Mouse (Mus musculus): Measurements from ENCODE around the gene St3gal3. TPM values are rescaled to one million over a fixed set of nuclear protein-coding genes. Genes with fewer than 3 reads are reported as not detected.

Gene St3gal3
- polyA plus RNA-seq, 1 experiment from 2014 or later, result 7.3 TPM

GRCm38 (mm10) chr4:118157666-118158065 is 23.0 kb upstream of the St3gal3 start:
- peaks cover 56% of the 10 kb centered on the region for H3K36me3 ChIP-seq (ENCODE audit: control insufficient read depth, insufficient read depth, low read length)
- WGBS, result 91% methylated on average over 3 of the region's 3 CpGs
- H3K9ac ChIP-seq (ENCODE audit: low read length), result no peak overlapping the region

GRCm38 (mm10) chr4:118156559-118156958 is 21.8 kb upstream of the St3gal3 start:
- Histone ChIP-seq H3K4me1 (ENCODE audit: control insufficient read depth, insufficient read depth, low read length) (no peaks in the 10 kb centered on the region), H3K4me2 (ENCODE audit: low read depth, severe bottlenecking) (no peak overlapping the region), H3K4me3 (ENCODE audit: low read depth, low read length) (no peak overlapping the region), H3K27me3 (ENCODE audit: control insufficient read depth, insufficient read depth, low read length) (no peaks in the 10 kb centered on the region), H3K9me3 (ENCODE audit: control insufficient read depth, low read length) (no peaks in the 10 kb centered on the region), H3K27ac (replicated peaks; ENCODE audit: low read depth, low read length) (no peak overlapping the region), H3K36me3 (ENCODE audit: control insufficient read depth, insufficient read depth, low read length) (peaks cover 56% of the 10 kb centered on the region), H3K9ac (ENCODE audit: low read length) (no peak overlapping the region)
- DNase-seq (ENCODE audit: low spot score) (no peak), ATAC-seq (ENCODE audit: insufficient number of reproducible peaks, low FRiP score, low TSS enrichment, low read depth) (no peak)
- WGBS, result 94% methylated on average over 15 of the region's 15 CpGs

More at GRCm38 (mm10) chr4:118157666-118158065, 23.0 kb upstream of the St3gal3 start:
- H3K27me3 ChIP-seq (ENCODE audit: control insufficient read depth, insufficient read depth, low read length), result no peaks in the 10 kb centered on the region
- ATAC-seq (ENCODE audit: insufficient number of reproducible peaks, low FRiP score, low TSS enrichment, low read depth) (no peak), DNase-seq (ENCODE audit: low spot score) (no peak)
- H3K27ac ChIP-seq (replicated peaks; ENCODE audit: low read depth, low read length), result no peak overlapping the region
- H3K4me3 ChIP-seq (ENCODE audit: low read depth, low read length), result no peak overlapping the region
- H3K4me1 ChIP-seq (ENCODE audit: control insufficient read depth, insufficient read depth, low read length), result no peaks in the 10 kb centered on the region
- H3K4me2 ChIP-seq (ENCODE audit: low read depth, severe bottlenecking), result no peak overlapping the region
- no peaks in the 10 kb centered on the region for H3K9me3 ChIP-seq (ENCODE audit: control insufficient read depth, low read length)

- no peak for DNase-seq (ENCODE audit: low spot score)
- Histone ChIP-seq H3K9ac (ENCODE audit: low read length) (no peak overlapping the region), H3K4me2 (ENCODE audit: low read depth, severe bottlenecking) (no peak overlapping the region), H3K36me3 (ENCODE audit: control insufficient read depth, insufficient read depth, low read length) (peaks cover 44% of the 10 kb centered on the region), H3K4me3 (ENCODE audit: low read depth, low read length) (no peak overlapping the region), H3K9me3 (ENCODE audit: control insufficient read depth, low read length) (no peaks in the 10 kb centered on the region), H3K27me3 (ENCODE audit: control insufficient read depth, insufficient read depth, low read length) (no peaks in the 10 kb centered on the region), H3K27ac (replicated peaks; ENCODE audit: low read depth, low read length) (no peak overlapping the region), H3K4me1 (ENCODE audit: control insufficient read depth, insufficient read depth, low read length) (no peaks in the 10 kb centered on the region)
- WGBS, result 91% methylated on average over 5 of the region's 5 CpGs
- ATAC-seq (ENCODE audit: insufficient number of reproducible peaks, low FRiP score, low TSS enrichment, low read depth), result no peak
Measured at GRCm38 (mm10) chr4:118154889-118155288, 20.2 kb upstream of the St3gal3 start.

- Histone ChIP-seq H3K4me3 (ENCODE audit: low read depth, low read length) (no peak overlapping the region), H3K27me3 (ENCODE audit: control insufficient read depth, insufficient read depth, low read length) (no peaks in the 10 kb centered on the region), H3K9me3 (ENCODE audit: control insufficient read depth, low read length) (no peaks in the 10 kb centered on the region), H3K4me2 (ENCODE audit: low read depth, severe bottlenecking) (no peak overlapping the region), H3K4me1 (ENCODE audit: control insufficient read depth, insufficient read depth, low read length) (no peaks in the 10 kb centered on the region), H3K9ac (ENCODE audit: low read length) (no peak overlapping the region), H3K27ac (replicated peaks; ENCODE audit: low read depth, low read length) (no peak overlapping the region), H3K36me3 (ENCODE audit: control insufficient read depth, insufficient read depth, low read length) (peaks cover 32% of the 10 kb centered on the region)
- ATAC-seq (ENCODE audit: insufficient number of reproducible peaks, low FRiP score, low TSS enrichment, low read depth) (no peak), DNase-seq (ENCODE audit: low spot score) (no peak)
- WGBS, result 93% methylated on average over 17 of the region's 17 CpGs
Measured at GRCm38 (mm10) chr4:118152020-118152785, 17.5 kb upstream of the St3gal3 start.

- Histone ChIP-seq H3K27me3 (ENCODE audit: control insufficient read depth, insufficient read depth, low read length) (no peaks in the 10 kb centered on the region), H3K9me3 (ENCODE audit: control insufficient read depth, low read length) (no peaks in the 10 kb centered on the region), H3K4me3 (ENCODE audit: low read depth, low read length) (no peak overlapping the region), H3K27ac (replicated peaks; ENCODE audit: low read depth, low read length) (no peak overlapping the region), H3K9ac (ENCODE audit: low read length) (no peak overlapping the region), H3K4me1 (ENCODE audit: control insufficient read depth, insufficient read depth, low read length) (no peaks in the 10 kb centered on the region), H3K36me3 (ENCODE audit: control insufficient read depth, insufficient read depth, low read length) (peaks cover 41% of the 10 kb centered on the region), H3K4me2 (ENCODE audit: low read depth, severe bottlenecking) (no peak overlapping the region)
- no peak for ATAC-seq (ENCODE audit: insufficient number of reproducible peaks, low FRiP score, low TSS enrichment, low read depth)
- DNase-seq (ENCODE audit: low spot score), result no peak
- 92% methylated on average over 7 of the region's 7 CpGs for WGBS
Measured at GRCm38 (mm10) chr4:118150804-118151203, 16.1 kb upstream of the St3gal3 start.

- Histone ChIP-seq H3K9ac (ENCODE audit: low read length) (no peak overlapping the region), H3K27ac (replicated peaks; ENCODE audit: low read depth, low read length) (no peak overlapping the region), H3K4me2 (ENCODE audit: low read depth, severe bottlenecking) (no peak overlapping the region), H3K27me3 (ENCODE audit: control insufficient read depth, insufficient read depth, low read length) (no peaks in the 10 kb centered on the region), H3K36me3 (ENCODE audit: control insufficient read depth, insufficient read depth, low read length) (peaks cover 44% of the 10 kb centered on the region), H3K4me1 (ENCODE audit: control insufficient read depth, insufficient read depth, low read length) (no peaks in the 10 kb centered on the region), H3K9me3 (ENCODE audit: control insufficient read depth, low read length) (no peaks in the 10 kb centered on the region), H3K4me3 (ENCODE audit: low read depth, low read length) (no peak overlapping the region)
- WGBS, result 83% methylated on average over 14 of the region's 14 CpGs
- ATAC-seq (ENCODE audit: insufficient number of reproducible peaks, low FRiP score, low TSS enrichment, low read depth), result no peak
- DNase-seq (ENCODE audit: low spot score), result no peak
Measured at GRCm38 (mm10) chr4:118149956-118150680, 15.4 kb upstream of the St3gal3 start.

GRCm38 (mm10) chr4:118149055-118149576 is 14.4 kb upstream of the St3gal3 start:
- no peak overlapping the region for H3K27ac ChIP-seq (replicated peaks; ENCODE audit: low read depth, low read length)
- peaks cover 46% of the 10 kb centered on the region for H3K36me3 ChIP-seq (ENCODE audit: control insufficient read depth, insufficient read depth, low read length)
- 86% methylated on average over 10 of the region's 10 CpGs for WGBS
- no peak overlapping the region for H3K4me3 ChIP-seq (ENCODE audit: low read depth, low read length)
- DNase-seq (ENCODE audit: low spot score) (no peak), ATAC-seq (ENCODE audit: insufficient number of reproducible peaks, low FRiP score, low TSS enrichment, low read depth) (no peak)
- no peak overlapping the region for H3K9ac ChIP-seq (ENCODE audit: low read length)
- H3K27me3 ChIP-seq (ENCODE audit: control insufficient read depth, insufficient read depth, low read length), result no peaks in the 10 kb centered on the region
- H3K4me1 ChIP-seq (ENCODE audit: control insufficient read depth, insufficient read depth, low read length), result no peaks in the 10 kb centered on the region
- H3K4me2 ChIP-seq (ENCODE audit: low read depth, severe bottlenecking), result no peak overlapping the region
- H3K9me3 ChIP-seq (ENCODE audit: control insufficient read depth, low read length), result no peaks in the 10 kb centered on the region

- DNase-seq (ENCODE audit: low spot score) (no peak), ATAC-seq (ENCODE audit: insufficient number of reproducible peaks, low FRiP score, low TSS enrichment, low read depth) (no peak)
- H3K9ac ChIP-seq (ENCODE audit: low read length), result no peak overlapping the region
- no peak overlapping the region for H3K27ac ChIP-seq (replicated peaks; ENCODE audit: low read depth, low read length)
- H3K9me3 ChIP-seq (ENCODE audit: control insufficient read depth, low read length), result no peaks in the 10 kb centered on the region
- H3K4me2 ChIP-seq (ENCODE audit: low read depth, severe bottlenecking), result no peak overlapping the region
- H3K4me3 ChIP-seq (ENCODE audit: low read depth, low read length), result no peak overlapping the region
- no peaks in the 10 kb centered on the region for H3K27me3 ChIP-seq (ENCODE audit: control insufficient read depth, insufficient read depth, low read length)
- WGBS, result 53% methylated on average over 10 of the region's 10 CpGs
- peaks cover 51% of the 10 kb centered on the region for H3K36me3 ChIP-seq (ENCODE audit: control insufficient read depth, insufficient read depth, low read length)
- no peaks in the 10 kb centered on the region for H3K4me1 ChIP-seq (ENCODE audit: control insufficient read depth, insufficient read depth, low read length)
Measured at GRCm38 (mm10) chr4:118148317-118148687, 13.6 kb upstream of the St3gal3 start.
